Mouse (Mus musculus) 3134 (cell line): ENCODE measurements around the gene Wdfy2.
"Not testable (repeated sequence)": the region's sequence is repeated elsewhere in the genome, so short reads cannot be mapped to it uniquely, and the experiment has no call there.

ENCODE experiments used
- DNase-seq: peaks from one replicate; pipeline ENCODE4 v3.0.0-alpha.2; 2011; ENCODE audit warnings: low spot score; ENCODE audit not compliant: insufficient read length; ENCODE audit errors: extremely low read depth

The Wdfy2 gene

GRCm38 (mm10) chr14:62837641-62838252 lies at the start of gene Wdfy2:
Wdfy2 (plus strand) TSS chr14:62837678.
- no peak for DNase-seq

DNA sequence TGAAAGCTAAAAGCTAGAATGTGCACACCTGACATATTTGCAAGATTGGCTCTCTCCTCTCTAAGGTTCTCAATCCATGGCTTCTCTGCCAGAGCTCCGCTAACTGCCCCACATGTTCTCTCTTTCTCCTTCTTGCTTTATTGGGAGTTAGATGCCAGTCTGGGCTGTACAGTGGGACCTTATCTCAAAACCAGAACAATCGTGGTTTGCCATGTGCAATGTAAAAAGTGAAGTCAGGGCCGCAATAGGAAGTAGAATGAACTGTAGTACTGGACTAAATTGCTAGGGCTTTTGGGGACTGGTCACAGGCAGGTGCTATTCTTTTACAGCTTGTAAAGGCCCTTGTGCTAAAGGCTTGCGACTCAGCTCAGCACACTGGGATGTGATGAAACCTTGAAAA lies 48.2 kb upstream of the Wdfy2 start:
- no peak for DNase-seq

GRCm38 (mm10) chr14:62795719-62796118 lies 41.8 kb upstream of the Wdfy2 start:
- no peak for DNase-seq

GRCm38 (mm10) chr14:62798608-62799101 lies 38.8 kb upstream of the Wdfy2 start:
- peak; percentile 9 for DNase-seq

DNA sequence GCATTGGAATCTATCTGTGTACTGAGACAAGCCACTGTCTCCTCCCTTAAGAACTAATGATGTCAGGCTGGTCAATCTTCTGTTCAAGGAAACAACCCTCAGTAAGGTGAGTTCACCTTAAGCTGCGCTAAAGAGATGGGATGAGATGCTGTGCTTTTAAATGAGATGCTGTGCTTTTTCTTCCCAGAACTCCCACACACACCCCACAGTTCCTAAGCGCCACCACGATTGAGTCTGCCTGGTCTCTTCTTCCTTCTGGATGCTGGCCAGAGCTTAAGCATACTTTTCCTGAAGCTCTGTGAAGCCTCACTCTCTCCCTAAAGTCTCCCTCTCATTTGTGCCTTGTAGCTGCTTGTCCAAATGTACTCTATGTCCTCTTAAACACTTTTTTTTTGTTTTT lies 36.7 kb upstream of the Wdfy2 start:
- DNase-seq = no peak

DNA sequence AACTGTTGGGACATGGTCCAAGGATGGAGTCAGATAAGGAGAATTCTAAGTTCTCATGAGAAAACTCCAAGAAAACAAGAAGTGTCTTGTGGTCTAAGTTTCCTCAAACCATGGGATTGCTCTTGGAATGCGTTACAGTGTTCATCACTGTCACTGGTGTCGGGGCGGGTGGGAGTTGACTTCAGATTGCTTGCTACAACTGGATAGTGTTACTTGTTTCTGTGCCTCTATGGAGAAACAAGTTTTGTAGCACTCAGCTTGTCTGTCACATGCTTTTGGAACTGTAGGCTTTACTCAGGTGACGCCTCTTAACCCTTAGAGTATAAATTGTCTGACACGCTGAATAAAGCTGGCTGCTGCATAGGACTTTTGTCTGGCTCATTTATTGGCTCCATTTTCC lies 34.3 kb upstream of the Wdfy2 start:
- DNase-seq = no peak

GRCm38 (mm10) chr14:62806921-62807320 lies 30.6 kb upstream of the Wdfy2 start:
- DNase-seq = peak; percentile 73

DNA sequence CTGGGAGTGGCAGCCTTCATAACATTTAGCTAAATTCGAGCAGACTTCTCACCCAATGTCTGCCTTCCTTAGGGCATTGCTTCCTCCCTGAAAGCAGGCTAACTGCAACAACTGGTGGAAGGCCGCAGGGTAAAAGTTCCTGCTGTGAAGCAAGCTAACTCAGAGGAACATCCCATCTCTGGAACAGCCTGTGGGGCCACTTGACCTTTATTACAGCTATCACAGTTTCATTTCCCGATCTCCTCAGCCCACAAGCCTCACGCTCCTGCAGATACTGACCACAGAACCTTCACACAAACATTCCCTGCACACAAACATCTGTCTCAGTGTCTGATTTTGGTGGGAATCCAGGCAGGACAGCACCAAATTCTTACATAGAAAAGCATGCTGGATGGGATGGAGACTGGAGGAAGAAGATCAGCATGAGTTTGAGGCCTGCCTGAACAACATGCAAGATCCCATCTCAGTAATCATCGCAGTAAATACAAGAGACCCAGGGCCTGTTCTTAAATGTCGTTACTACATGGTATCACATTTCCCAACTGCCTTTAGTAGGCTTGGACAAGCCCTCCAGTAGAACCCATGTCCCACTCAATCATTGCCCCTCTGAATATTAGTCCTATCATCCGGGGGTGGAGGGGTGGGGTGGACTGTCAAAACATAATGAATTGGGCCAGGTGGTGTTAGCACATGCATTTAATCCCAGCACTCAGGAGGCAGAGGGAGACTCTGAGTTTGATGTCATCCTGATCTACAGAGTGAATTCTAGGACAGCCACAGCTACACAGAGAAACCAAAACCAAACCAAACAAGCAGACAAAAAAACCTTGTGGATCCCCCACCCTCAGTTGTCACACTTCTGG lies 28.6 kb upstream of the Wdfy2 start:
- no peak for DNase-seq

DNA sequence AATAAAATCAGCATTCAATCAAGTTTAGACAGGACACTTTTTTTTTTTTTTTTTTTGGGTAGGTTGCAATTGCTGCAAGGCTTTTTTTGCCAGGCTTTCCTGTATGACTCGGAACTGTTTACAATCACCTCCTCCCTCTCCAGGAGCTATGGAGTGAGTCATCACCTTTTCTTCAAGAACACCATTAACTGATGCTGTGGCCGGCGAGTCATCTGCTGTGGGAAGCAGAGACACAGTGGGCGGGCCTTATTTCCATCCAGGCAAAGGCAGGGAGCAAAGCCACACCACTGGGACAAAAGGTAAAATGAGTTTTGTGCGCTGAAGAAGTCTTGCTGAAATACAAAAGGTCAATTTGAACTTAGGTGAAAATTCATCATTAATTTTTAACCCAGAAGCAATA lies 24.7 kb upstream of the Wdfy2 start:
- peak; percentile 55 for DNase-seq

GRCm38 (mm10) chr14:62814567-62814966 lies 22.9 kb upstream of the Wdfy2 start:
- DNase-seq = no peak

- DNase-seq = no peak
Measured at GRCm38 (mm10) chr14:62816827-62817226, 20.7 kb upstream of the Wdfy2 start.

DNA sequence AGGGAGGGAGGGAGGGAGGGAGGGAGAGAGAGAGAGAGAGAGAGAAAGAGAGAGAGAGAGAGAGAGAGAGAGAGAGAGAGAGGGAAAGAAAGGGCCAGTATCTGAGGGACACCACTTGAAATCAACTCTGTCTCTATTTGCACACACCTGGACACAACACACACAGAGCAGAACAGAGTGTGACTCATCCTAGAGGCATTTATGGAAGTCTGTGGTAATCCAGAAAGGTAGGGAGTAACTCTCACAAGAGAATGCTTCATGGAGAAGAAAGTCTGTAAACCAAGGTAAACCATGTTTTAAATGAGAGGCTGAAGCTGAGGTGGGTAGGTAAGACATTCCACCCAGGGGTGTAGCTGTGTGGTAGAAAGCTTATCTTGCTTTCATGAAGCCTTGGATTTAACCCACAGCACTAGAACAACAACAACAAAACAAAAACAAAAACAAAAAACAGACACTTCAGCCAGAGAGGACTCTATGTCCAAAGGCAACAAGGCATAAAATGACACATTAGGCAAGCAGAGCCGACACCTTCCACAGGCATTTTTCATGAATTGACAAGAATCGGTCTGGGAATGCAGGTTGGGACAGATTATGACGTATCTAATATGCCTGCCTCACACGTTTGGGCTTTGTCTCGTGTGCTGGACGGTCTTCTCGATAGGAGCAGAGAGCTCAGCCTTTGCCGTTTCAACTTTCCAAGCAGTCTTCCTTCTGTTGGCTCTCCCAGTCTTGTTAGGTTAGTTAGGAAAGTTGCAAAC lies 11.7 kb upstream of the Wdfy2 start:
- no peak for DNase-seq

- DNase-seq = no peak
Measured at GRCm38 (mm10) chr14:62829291-62829690, 8.2 kb upstream of the Wdfy2 start.

- peak; percentile 24 for DNase-seq
Measured at GRCm38 (mm10) chr14:62831691-62832275, 5.7 kb upstream of the Wdfy2 start.

DNA sequence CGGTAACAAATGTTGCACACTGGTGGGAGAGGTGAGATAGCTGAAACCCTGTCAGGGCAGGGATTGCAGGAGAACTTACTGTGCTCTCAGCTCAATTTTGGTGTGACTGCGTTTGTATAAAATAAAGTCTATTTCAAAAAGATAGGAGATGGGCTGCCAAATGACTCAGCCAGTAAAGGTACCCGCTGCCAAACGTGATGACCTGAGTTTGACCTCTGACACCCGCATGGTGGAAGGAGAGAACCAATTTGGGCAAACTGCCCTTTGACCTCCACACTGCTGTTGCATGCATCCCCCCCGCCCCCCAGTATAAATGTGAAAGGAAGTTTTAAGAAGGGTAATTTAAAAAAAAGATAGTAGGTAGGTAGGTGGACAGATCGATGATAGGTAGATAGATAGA lies 4.4 kb upstream of the Wdfy2 start:
- DNase-seq = no peak

DNA sequence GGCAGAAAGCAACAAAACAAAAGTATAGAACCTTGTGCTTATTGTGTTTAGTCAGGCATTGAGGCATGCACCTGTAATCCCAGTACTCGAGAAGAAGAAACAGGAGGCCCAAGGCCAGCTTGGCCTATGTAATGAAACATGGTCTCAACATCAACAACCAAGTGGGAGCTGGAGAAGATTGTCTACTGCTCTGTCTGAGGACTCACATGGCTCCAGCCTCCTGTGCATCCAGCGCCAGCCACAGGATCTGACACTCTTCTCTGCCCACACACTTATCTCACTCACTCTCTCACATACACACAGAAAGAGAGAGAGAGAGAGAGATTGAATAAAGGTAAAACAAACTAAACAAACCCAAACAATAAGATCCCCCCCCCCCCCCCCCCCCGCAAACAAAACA lies 3.9 kb upstream of the Wdfy2 start:
- DNase-seq = no peak

GRCm38 (mm10) chr14:62835737-62836136 lies 1.7 kb upstream of the Wdfy2 start:
- DNase-seq = not testable (repeated sequence)

DNA sequence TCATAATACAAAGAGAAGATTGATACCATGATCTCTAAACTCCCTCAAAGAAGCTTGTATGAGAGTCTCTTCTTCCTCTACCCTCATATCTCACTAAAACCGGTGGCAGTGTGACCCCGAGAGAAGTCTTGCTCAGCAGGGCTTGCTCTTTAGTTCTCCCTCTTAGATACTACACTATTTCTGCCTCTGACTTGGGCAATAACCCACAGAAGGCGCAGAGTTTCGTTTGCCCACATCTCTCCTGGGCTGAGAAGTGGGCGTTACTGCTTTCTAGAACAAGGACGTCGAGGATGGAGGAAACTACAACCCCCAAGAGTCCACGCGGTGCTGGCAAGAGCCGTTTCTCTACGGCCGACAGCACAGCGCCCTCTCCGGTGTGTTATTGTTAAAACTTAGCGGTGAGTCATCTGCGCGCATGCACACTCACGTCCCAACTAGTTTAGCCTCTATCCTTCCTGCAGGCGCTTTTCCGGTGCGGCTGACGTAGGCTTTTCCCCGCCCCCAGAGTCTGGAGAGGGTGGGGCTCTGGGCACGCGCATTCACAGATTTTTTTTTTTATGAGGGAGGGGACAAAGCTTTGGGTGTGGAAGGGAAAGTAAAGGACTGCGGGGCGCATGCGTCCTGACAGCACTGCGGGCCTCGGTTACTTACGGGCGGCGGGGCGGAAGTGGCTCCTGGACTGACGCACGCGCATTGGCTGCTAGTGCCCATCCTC lies 395 bp upstream of the Wdfy2 start:
- DNase-seq = peak; percentile 99

- no peak for DNase-seq
Measured at GRCm38 (mm10) chr14:62838336-62838735, 858 bp downstream of the Wdfy2 start.

DNA sequence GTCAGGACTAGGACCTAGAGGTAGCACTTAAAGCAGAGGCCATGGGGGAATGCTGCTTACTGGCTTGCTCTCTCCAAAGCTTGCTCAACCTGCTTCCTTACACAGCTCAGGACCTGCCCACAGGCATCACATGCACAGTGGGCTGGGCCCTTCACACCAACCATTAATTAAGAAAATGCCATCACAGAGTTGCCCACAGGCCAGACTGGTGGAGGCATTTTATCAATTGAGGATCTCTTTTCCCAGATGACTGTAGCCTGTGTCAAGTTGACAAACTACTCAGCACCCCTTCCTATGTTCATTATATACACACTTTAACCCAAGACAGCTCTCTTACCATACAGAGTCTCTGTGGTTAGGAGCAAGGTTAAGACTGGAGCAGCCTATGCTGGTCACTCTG lies 4.2 kb downstream of the Wdfy2 start:
- no peak for DNase-seq
